Mouse (Mus musculus): Measurements from ENCODE around the gene Lsamp. TPM values are rescaled to one million over a fixed set of nuclear protein-coding genes. Genes with fewer than 3 reads are reported as not detected.

Gene Lsamp
- polyA plus RNA-seq, 1 experiment from 2014 or later: 168 TPM

DNA sequence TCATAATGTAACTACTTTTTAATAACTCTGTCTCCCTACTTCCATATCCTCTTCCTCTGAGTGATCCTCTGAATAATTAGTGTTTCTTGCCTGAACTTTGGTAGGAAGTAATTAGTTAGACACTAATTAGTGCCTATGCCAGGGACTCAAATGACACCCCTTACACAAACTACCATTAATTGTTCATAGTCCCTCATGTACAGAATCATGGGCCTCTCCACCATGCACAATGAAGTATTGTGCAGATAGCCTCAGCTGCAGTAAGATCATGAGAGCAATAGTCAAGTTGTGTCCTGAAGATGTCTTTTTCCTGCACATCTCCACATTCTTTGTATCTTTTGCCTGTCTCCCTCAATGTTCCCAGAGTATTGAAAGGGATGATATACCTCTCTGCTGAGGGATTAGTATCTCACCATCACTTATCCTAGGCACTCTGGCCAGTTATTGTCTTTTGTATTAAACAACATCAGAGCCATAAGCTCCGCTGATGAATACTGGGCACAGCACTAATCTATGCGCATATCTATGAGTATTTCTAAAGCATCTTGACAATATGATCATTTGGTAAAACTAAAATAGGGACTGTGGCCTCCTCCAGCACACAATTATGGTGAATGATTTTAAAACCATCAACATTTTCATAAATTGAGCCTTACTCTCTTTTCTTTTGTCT is 1292.0 kb downstream of the Lsamp start:
- WGBS: 83% methylated on average over 2 of the region's 2 CpGs
- no peaks in the 10 kb centered on the region for H3K4me1 ChIP-seq (ENCODE audit: control insufficient read depth, insufficient read depth, low read length)
- no peak overlapping the region for H3K27ac ChIP-seq (ENCODE audit: low read depth, low read length)
- no peaks in the 10 kb centered on the region for H3K36me3 ChIP-seq (ENCODE audit: control insufficient read depth, insufficient read depth, low read length)
- no peak overlapping the region for H3K4me3 ChIP-seq (ENCODE audit: low read depth, low read length)
- ATAC-seq (ENCODE audit: low read depth): no peak
- no peaks in the 10 kb centered on the region for H3K9me3 ChIP-seq (ENCODE audit: control insufficient read depth, low read length)
- H3K9ac ChIP-seq (replicated peaks; ENCODE audit: low read depth, low read length): no peak overlapping the region
- H3K4me2 ChIP-seq (ENCODE audit: low read depth, low read length): no peak overlapping the region
- H3K27me3 ChIP-seq (ENCODE audit: control insufficient read depth, insufficient read depth, low read length): no peaks in the 10 kb centered on the region

DNA sequence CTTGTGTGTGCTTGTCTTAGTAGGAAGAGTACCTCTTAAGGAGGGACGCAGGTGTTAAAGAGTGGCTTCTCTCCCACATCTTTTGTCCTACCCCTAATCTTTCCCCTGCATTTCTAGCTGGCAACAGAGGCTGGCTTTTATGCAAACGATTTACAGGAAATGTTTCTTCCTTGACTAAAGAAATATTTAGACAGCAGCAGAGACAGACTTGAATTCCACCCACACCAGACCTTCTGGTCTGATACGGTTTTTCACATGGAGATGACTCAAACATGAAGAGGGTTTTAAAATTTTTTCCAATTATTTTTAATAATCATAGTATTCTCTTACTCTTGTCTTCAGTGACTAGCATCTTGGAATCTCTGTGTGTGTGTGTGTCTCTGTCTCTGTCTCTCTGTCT is 1333.8 kb downstream of the Lsamp start:
- H3K27ac ChIP-seq (ENCODE audit: low read depth, low read length): no peak overlapping the region
- no peak for ATAC-seq (ENCODE audit: low read depth)
- no peaks in the 10 kb centered on the region for H3K36me3 ChIP-seq (ENCODE audit: control insufficient read depth, insufficient read depth, low read length)
- WGBS: 85% methylated on average over 3 of the region's 3 CpGs
- H3K4me2 ChIP-seq (ENCODE audit: low read depth, low read length): no peak overlapping the region
- H3K9me3 ChIP-seq (ENCODE audit: control insufficient read depth, low read length): no peaks in the 10 kb centered on the region
- H3K4me1 ChIP-seq (ENCODE audit: control insufficient read depth, insufficient read depth, low read length): no peaks in the 10 kb centered on the region
- no peaks in the 10 kb centered on the region for H3K27me3 ChIP-seq (ENCODE audit: control insufficient read depth, insufficient read depth, low read length)
- no peak overlapping the region for H3K4me3 ChIP-seq (ENCODE audit: low read depth, low read length)
- no peak overlapping the region for H3K9ac ChIP-seq (replicated peaks; ENCODE audit: low read depth, low read length)

DNA sequence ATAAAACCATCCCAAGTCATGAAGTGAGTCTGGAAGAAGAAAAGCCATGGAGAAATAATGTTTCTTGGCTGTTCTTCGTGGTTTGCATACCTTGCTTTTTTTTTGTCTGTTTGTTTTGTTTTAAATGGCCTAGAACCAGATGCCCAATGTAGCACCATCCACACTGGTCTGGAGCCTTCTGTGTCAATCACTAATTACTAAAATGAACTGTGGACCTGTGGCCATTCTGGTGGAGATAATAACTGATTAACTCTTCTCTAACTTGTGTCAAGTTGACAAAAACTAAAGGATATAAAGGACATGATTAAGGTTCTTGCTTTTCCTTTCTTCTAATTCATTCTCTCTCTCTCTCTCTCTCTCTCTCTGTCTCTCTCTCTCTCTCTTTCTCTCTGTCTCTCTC is 1359.3 kb downstream of the Lsamp start:
- Histone ChIP-seq H3K9me3 (ENCODE audit: control insufficient read depth, low read length) (no peaks in the 10 kb centered on the region), H3K4me2 (ENCODE audit: low read depth, low read length) (no peak overlapping the region), H3K36me3 (ENCODE audit: control insufficient read depth, insufficient read depth, low read length) (no peaks in the 10 kb centered on the region), H3K4me3 (ENCODE audit: low read depth, low read length) (no peak overlapping the region), H3K27ac (ENCODE audit: low read depth, low read length) (no peak overlapping the region), H3K9ac (replicated peaks; ENCODE audit: low read depth, low read length) (no peak overlapping the region), H3K4me1 (ENCODE audit: control insufficient read depth, insufficient read depth, low read length) (no peaks in the 10 kb centered on the region), H3K27me3 (ENCODE audit: control insufficient read depth, insufficient read depth, low read length) (no peaks in the 10 kb centered on the region)
- no peak for ATAC-seq (ENCODE audit: low read depth)
- 81% methylated on average over 1 of the region's 1 CpGs for WGBS

DNA sequence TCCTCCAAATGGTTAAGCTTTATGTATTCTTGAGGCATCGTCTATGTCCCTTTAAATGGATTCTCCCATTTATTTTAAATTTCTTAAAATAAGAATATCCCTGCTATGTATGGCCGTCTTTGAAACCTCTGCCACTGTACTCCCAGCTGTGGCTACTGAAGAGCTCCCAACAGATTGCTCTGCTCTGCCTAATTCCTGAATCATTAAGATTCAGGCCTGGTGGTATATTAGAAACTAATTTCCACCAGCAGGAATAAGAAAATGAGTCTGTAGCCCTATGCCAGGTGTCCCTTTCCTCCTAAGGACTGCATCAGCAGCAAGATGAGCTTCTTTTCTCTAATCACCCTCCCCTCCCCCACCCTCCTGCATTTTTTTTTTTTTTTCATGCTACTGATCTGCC is 1381.0 kb downstream of the Lsamp start:
- Histone ChIP-seq H3K9ac (replicated peaks; ENCODE audit: low read depth, low read length) (no peak overlapping the region), H3K4me3 (ENCODE audit: low read depth, low read length) (no peak overlapping the region), H3K27me3 (ENCODE audit: control insufficient read depth, insufficient read depth, low read length) (no peaks in the 10 kb centered on the region), H3K4me1 (ENCODE audit: control insufficient read depth, insufficient read depth, low read length) (no peaks in the 10 kb centered on the region), H3K9me3 (ENCODE audit: control insufficient read depth, low read length) (no peaks in the 10 kb centered on the region), H3K27ac (ENCODE audit: low read depth, low read length) (no peak overlapping the region), H3K4me2 (ENCODE audit: low read depth, low read length) (no peak overlapping the region), H3K36me3 (ENCODE audit: control insufficient read depth, insufficient read depth, low read length) (no peaks in the 10 kb centered on the region)
- ATAC-seq (ENCODE audit: low read depth): no peak
- 64% methylated on average over 2 of the region's 2 CpGs for WGBS

DNA sequence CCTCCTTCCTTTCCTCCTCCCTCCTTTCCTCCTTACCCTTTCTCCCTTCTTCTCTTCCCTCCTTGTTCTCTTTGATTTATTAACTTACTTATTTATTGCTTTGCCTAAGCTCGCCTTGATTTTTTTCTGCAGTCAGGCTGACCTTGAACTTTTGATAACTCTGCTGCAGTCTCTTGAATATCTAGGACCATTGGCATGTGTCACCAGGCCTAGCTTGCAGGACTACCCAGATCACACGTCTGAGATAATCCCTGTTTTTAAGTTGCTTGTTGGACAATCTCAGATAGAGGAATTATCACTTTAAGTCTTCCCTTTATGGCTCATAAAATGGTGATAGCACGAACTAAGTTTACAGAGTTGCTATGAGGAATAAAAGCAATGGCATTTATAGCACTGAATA is 1399.5 kb downstream of the Lsamp start:
- H3K9ac ChIP-seq (replicated peaks; ENCODE audit: low read depth, low read length): no peak overlapping the region
- no peak overlapping the region for H3K4me2 ChIP-seq (ENCODE audit: low read depth, low read length)
- ATAC-seq (ENCODE audit: low read depth): no peak
- WGBS: 58% methylated on average over 3 of the region's 3 CpGs
- H3K9me3 ChIP-seq (ENCODE audit: control insufficient read depth, low read length): no peaks in the 10 kb centered on the region
- no peak overlapping the region for H3K4me3 ChIP-seq (ENCODE audit: low read depth, low read length)
- no peaks in the 10 kb centered on the region for H3K36me3 ChIP-seq (ENCODE audit: control insufficient read depth, insufficient read depth, low read length)
- H3K27me3 ChIP-seq (ENCODE audit: control insufficient read depth, insufficient read depth, low read length): no peaks in the 10 kb centered on the region
- no peaks in the 10 kb centered on the region for H3K4me1 ChIP-seq (ENCODE audit: control insufficient read depth, insufficient read depth, low read length)
- H3K27ac ChIP-seq (ENCODE audit: low read depth, low read length): no peak overlapping the region

DNA sequence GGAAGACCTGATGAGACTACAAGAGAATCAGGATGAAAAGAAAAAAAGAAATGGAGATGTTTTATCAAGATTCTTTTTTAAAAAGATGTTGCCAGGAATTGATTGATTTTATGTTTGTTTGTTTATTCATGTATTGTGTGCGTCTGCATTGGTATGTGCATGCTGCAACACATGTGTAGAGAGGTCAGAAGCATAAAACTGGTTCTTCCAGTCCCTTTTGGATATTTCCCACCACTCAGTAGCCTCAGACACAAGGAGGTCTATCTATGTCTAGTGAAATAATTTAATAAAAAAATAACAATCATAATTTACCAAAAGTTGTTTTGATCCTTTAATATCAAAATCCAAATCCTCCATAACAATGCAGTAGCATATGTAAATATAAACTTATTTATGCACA is 1400.1 kb downstream of the Lsamp start:
- no peak for ATAC-seq (ENCODE audit: low read depth)
- Histone ChIP-seq H3K9me3 (ENCODE audit: control insufficient read depth, low read length) (no peaks in the 10 kb centered on the region), H3K36me3 (ENCODE audit: control insufficient read depth, insufficient read depth, low read length) (no peaks in the 10 kb centered on the region), H3K27ac (ENCODE audit: low read depth, low read length) (no peak overlapping the region), H3K4me2 (ENCODE audit: low read depth, low read length) (no peak overlapping the region), H3K4me3 (ENCODE audit: low read depth, low read length) (no peak overlapping the region), H3K27me3 (ENCODE audit: control insufficient read depth, insufficient read depth, low read length) (no peaks in the 10 kb centered on the region), H3K9ac (replicated peaks; ENCODE audit: low read depth, low read length) (no peak overlapping the region), H3K4me1 (ENCODE audit: control insufficient read depth, insufficient read depth, low read length) (no peaks in the 10 kb centered on the region)
- WGBS: 82% methylated on average over 1 of the region's 1 CpGs

DNA sequence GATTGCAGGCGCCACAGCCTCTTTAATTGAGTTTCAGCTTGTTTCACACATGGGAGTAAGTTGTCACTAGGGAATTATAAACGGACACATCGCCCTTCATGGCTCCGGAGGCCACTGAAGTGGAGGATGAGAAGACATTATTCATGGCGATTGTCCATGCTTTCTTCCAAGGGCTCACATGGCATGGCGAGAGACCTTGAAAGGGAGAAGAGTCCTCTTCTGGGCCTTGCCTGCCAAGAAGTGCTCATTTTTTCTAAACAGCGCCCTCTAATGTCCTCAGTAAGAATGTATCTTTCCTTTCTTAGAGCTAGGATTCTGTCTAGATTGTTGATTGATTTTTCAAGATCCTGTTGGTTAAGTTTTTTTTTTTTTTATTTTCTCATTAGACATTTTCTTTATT is 1424.7 kb downstream of the Lsamp start:
- no peak for ATAC-seq (ENCODE audit: low read depth)
- Histone ChIP-seq H3K4me2 (ENCODE audit: low read depth, low read length) (no peak overlapping the region), H3K9me3 (ENCODE audit: control insufficient read depth, low read length) (no peaks in the 10 kb centered on the region), H3K27ac (ENCODE audit: low read depth, low read length) (no peak overlapping the region), H3K27me3 (ENCODE audit: control insufficient read depth, insufficient read depth, low read length) (no peaks in the 10 kb centered on the region), H3K9ac (replicated peaks; ENCODE audit: low read depth, low read length) (no peak overlapping the region), H3K4me3 (ENCODE audit: low read depth, low read length) (no peak overlapping the region), H3K36me3 (ENCODE audit: control insufficient read depth, insufficient read depth, low read length) (no peaks in the 10 kb centered on the region), H3K4me1 (ENCODE audit: control insufficient read depth, insufficient read depth, low read length) (no peaks in the 10 kb centered on the region)
- WGBS: 53% methylated on average over 7 of the region's 7 CpGs

DNA sequence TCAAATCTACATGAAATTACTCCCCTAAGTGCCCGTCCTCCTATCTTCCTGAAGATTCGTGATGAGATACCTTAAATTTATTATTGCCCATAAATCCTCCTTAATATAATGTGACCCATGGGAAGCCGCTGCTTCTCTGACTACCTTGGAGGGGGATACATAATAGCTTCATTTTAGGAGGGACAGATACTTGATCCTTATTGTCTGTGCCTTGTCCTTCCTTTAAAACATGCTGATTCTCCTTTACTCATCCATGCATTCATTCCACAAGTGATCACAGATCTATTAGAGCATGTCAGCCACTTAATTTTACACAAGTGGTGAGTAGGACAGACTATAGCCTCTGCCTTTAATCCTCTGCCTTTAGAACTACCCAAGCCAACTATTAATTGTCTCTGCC is 1426.5 kb downstream of the Lsamp start:
- H3K9me3 ChIP-seq (ENCODE audit: control insufficient read depth, low read length): no peaks in the 10 kb centered on the region
- WGBS: 52% methylated on average over 3 of the region's 3 CpGs

DNA sequence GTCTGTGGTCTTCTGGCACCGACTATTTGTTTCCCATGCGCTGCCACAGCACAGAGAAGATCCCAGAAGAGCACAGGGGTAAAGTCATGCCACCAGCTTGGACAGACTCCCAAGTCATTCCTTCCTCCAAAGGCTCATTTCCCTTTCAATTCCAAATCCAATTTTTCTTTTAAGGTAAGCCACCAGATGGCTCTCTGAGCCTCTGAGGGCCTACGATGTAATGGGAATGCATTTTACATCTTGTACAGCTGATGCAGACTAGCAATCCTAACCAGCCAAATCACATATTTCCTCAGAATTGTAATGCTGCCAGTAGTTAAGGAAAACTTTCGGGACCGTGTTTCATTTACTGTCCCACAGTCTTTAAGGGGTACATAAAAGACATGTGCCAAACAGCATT is 1433.2 kb downstream of the Lsamp start:
- Histone ChIP-seq H3K9me3 (ENCODE audit: control insufficient read depth, low read length) (no peaks in the 10 kb centered on the region), H3K27ac (ENCODE audit: low read depth, low read length) (no peak overlapping the region), H3K4me3 (ENCODE audit: low read depth, low read length) (no peak overlapping the region), H3K36me3 (ENCODE audit: control insufficient read depth, insufficient read depth, low read length) (no peaks in the 10 kb centered on the region), H3K27me3 (ENCODE audit: control insufficient read depth, insufficient read depth, low read length) (no peaks in the 10 kb centered on the region), H3K4me2 (ENCODE audit: low read depth, low read length) (no peak overlapping the region), H3K9ac (replicated peaks; ENCODE audit: low read depth, low read length) (no peak overlapping the region), H3K4me1 (ENCODE audit: control insufficient read depth, insufficient read depth, low read length) (no peaks in the 10 kb centered on the region)
- 69% methylated on average over 5 of the region's 5 CpGs for WGBS
- no peak for ATAC-seq (ENCODE audit: low read depth)

More for the DNA sequence above, 1426.5 kb downstream of the Lsamp start:
- H3K4me1 ChIP-seq (ENCODE audit: control insufficient read depth, insufficient read depth, low read length): no peaks in the 10 kb centered on the region
- no peaks in the 10 kb centered on the region for H3K27me3 ChIP-seq (ENCODE audit: control insufficient read depth, insufficient read depth, low read length)
- no peak overlapping the region for H3K4me2 ChIP-seq (ENCODE audit: low read depth, low read length)
- no peak overlapping the region for H3K9ac ChIP-seq (replicated peaks; ENCODE audit: low read depth, low read length)
- no peak overlapping the region for H3K27ac ChIP-seq (ENCODE audit: low read depth, low read length)
- ATAC-seq (ENCODE audit: low read depth): no peak
- no peaks in the 10 kb centered on the region for H3K36me3 ChIP-seq (ENCODE audit: control insufficient read depth, insufficient read depth, low read length)
- H3K4me3 ChIP-seq (ENCODE audit: low read depth, low read length): no peak overlapping the region
